Mouse (Mus musculus): ENCODE measurements around the gene Sp1. TPM values are rescaled to one million over a fixed set of nuclear protein-coding genes. Genes with fewer than 3 reads are reported as not detected.

Gene Sp1
- polyA plus RNA-seq, 1 experiment, result 12.6 TPM

DNA sequence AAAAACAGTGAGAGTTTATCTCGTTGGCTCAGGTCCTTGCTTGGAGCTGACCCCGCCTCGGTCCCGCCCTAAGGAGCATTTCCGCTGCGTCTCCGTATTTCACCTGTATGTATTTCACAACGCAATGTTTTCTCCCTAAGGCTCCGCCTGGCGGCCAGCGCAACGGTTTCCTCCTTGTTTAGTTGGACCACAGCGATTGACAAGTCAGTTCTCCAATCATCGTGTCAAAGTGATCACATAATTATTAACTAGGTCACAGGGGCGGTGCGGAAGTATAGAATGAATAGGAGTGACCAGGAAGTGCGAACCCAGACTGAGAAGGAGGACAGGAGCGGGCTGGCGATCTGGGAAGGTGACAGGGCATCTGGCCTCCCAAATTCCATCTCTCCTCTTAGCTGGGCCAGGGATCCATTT, 53.0 kb downstream of the Sp1 start, which contains the start of gene Prr13:
Prr13 (plus strand) TSS at position 125 of the 414 bp plus-strand sequence.
- peak; percentile 95 to 99 for DNase-seq
- WGBS, result under 1% methylated on average over 19 of the region's 19 CpGs
- Histone ChIP-seq H3K4me3 (replicated peaks; ENCODE audit: insufficient read depth, low read depth, low read length) (peak within 1 kb of the TSS; percentile 79), H3K27me3 (ENCODE audit: control insufficient read depth, insufficient read depth, low read length) (no peaks in the 10 kb centered on the region), H3K27ac (ENCODE audit: insufficient read depth, low read length) (peak within 1 kb of the TSS; percentile 27; the same call in 1 of the 2 replicates), H3K4me1 (ENCODE audit: control insufficient read depth, insufficient read depth, low read length) (peaks cover 6% of the 10 kb centered on the region)
- TF ChIP-seq CTCF (IDR thresholded peaks at IDR 0.05; ENCODE audit: borderline replicate concordance, insufficient read depth, low read depth, low read length), result peak; percentile 61; the same call in 1 of the 2 replicates
- TF ChIP-seq POLR2A (IDR thresholded peaks at IDR 0.05; ENCODE audit: borderline replicate concordance, insufficient read depth, low read length), result peak; percentile 86; the same call in 1 of the 2 replicates

- Histone ChIP-seq H3K27ac (ENCODE audit: insufficient read depth, low read length) (peak overlapping the region; percentile 27; the same call in 1 of the 2 replicates), H3K4me1 (ENCODE audit: control insufficient read depth, insufficient read depth, low read length) (peaks cover 6% of the 10 kb centered on the region), H3K27me3 (ENCODE audit: control insufficient read depth, insufficient read depth, low read length) (no peaks in the 10 kb centered on the region), H3K4me3 (replicated peaks; ENCODE audit: insufficient read depth, low read depth, low read length) (peak overlapping the region; percentile 79)
- no peak for TF ChIP-seq POLR2A (IDR thresholded peaks at IDR 0.05; ENCODE audit: borderline replicate concordance, insufficient read depth, low read length)
- TF ChIP-seq CTCF (IDR thresholded peaks at IDR 0.05; ENCODE audit: borderline replicate concordance, insufficient read depth, low read depth, low read length), result no peak
- WGBS, result 18% methylated on average over 6 of the region's 6 CpGs
- no peak for DNase-seq
Observed at GRCm38 (mm10) chr15:102459381-102459780, 53.4 kb downstream of the Sp1 start.

GRCm38 (mm10) chr15:102459847-102460246, 53.9 kb downstream of the Sp1 start:
- 63% methylated on average over 5 of the region's 5 CpGs for WGBS
- TF ChIP-seq CTCF (IDR thresholded peaks at IDR 0.05; ENCODE audit: borderline replicate concordance, insufficient read depth, low read depth, low read length) (no peak), POLR2A (IDR thresholded peaks at IDR 0.05; ENCODE audit: borderline replicate concordance, insufficient read depth, low read length) (no peak)
- Histone ChIP-seq H3K27ac (ENCODE audit: insufficient read depth, low read length) (no peak overlapping the region), H3K4me1 (ENCODE audit: control insufficient read depth, insufficient read depth, low read length) (peaks cover 6% of the 10 kb centered on the region), H3K4me3 (replicated peaks; ENCODE audit: insufficient read depth, low read depth, low read length) (peak overlapping the region; percentile 79), H3K27me3 (ENCODE audit: control insufficient read depth, insufficient read depth, low read length) (no peaks in the 10 kb centered on the region)
- no peak for DNase-seq

DNA sequence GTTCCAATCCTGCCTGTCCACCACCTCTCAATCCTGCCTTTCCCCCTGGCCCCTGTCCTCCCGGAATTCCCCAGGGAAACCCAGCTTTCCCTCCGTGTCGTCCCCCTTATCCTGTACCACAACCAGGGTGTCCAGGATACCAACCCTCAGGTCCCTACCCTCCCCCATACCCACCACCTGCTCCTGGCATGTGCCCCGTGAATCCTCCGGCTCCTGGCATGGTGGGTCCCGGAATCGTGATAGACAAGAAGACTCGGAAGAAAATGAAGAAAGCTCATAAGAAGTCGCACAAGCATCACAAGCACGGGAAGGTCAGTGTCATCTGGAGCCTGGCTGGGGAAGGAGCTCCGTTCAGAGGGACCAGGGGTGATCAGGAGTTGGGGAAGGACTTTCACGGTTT, 54.5 kb downstream of the Sp1 start:
- 38% methylated on average over 12 of the region's 12 CpGs for WGBS
- H3K27ac ChIP-seq (ENCODE audit: insufficient read depth, low read length), result no peak overlapping the region
- peaks cover 6% of the 10 kb centered on the region for H3K4me1 ChIP-seq (ENCODE audit: control insufficient read depth, insufficient read depth, low read length)
- TF ChIP-seq CTCF (IDR thresholded peaks at IDR 0.05; ENCODE audit: borderline replicate concordance, insufficient read depth, low read depth, low read length) (no peak), POLR2A (IDR thresholded peaks at IDR 0.05; ENCODE audit: borderline replicate concordance, insufficient read depth, low read length) (no peak)
- DNase-seq, result peak in 1 of 2 experiments; percentile 31
- peak overlapping the region; percentile 33 for H3K4me3 ChIP-seq (replicated peaks; ENCODE audit: insufficient read depth, low read depth, low read length)
- no peaks in the 10 kb centered on the region for H3K27me3 ChIP-seq (ENCODE audit: control insufficient read depth, insufficient read depth, low read length)

GRCm38 (mm10) chr15:102460971-102461370, 55.0 kb downstream of the Sp1 start:
- Histone ChIP-seq H3K27ac (ENCODE audit: insufficient read depth, low read length) (no peak overlapping the region), H3K4me1 (ENCODE audit: control insufficient read depth, insufficient read depth, low read length) (peaks cover 6% of the 10 kb centered on the region), H3K4me3 (replicated peaks; ENCODE audit: insufficient read depth, low read depth, low read length) (no peak overlapping the region), H3K27me3 (ENCODE audit: control insufficient read depth, insufficient read depth, low read length) (no peaks in the 10 kb centered on the region)
- 64% methylated on average over 4 of the region's 4 CpGs for WGBS
- TF ChIP-seq POLR2A (IDR thresholded peaks at IDR 0.05; ENCODE audit: borderline replicate concordance, insufficient read depth, low read length), result no peak
- no peak for TF ChIP-seq CTCF (IDR thresholded peaks at IDR 0.05; ENCODE audit: borderline replicate concordance, insufficient read depth, low read depth, low read length)
- DNase-seq, result no peak

DNA sequence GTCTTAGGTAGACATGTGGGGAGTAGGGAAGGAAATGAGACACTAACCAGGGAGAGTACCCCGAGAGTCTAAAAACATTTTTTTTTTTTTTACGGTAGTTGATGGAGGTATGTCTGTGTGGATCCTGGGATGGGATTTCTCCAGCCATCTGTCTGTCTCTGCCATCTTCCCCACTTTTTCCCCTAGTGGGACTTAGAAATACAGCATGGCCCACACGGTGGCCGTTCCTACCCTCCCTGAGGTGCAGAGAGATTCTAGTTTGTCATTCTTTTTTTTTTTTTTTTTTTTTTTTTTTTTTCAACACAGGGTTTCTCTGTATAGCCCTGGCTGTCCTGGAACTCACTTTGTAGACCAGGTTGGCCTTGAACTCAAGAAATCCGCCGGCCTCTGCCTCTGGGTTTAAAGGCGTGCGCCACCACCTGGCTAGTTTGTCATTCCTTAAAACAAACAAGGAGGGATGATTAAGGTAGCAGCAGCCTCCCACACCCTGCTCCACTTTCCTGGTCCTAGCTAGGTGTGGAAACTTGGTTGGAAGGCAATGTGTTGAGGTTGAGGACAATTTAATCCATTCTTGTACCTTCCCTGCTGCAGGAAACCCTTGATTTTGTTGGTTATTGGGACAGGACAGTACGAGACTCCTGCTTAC, 55.6 kb downstream of the Sp1 start:
- TF ChIP-seq CTCF (IDR thresholded peaks at IDR 0.05; ENCODE audit: borderline replicate concordance, insufficient read depth, low read depth, low read length) (no peak), POLR2A (IDR thresholded peaks at IDR 0.05; ENCODE audit: borderline replicate concordance, insufficient read depth, low read length) (no peak)
- Histone ChIP-seq H3K27ac (ENCODE audit: insufficient read depth, low read length) (no peak overlapping the region), H3K4me1 (ENCODE audit: control insufficient read depth, insufficient read depth, low read length) (peaks cover 6% of the 10 kb centered on the region), H3K27me3 (ENCODE audit: control insufficient read depth, insufficient read depth, low read length) (no peaks in the 10 kb centered on the region), H3K4me3 (replicated peaks; ENCODE audit: insufficient read depth, low read depth, low read length) (no peak overlapping the region)
- no peak for DNase-seq
- 86% methylated on average over 9 of the region's 9 CpGs for WGBS

GRCm38 (mm10) chr15:102463666-102464065, 57.7 kb downstream of the Sp1 start:
- Histone ChIP-seq H3K4me1 (ENCODE audit: control insufficient read depth, insufficient read depth, low read length) (peaks cover 6% of the 10 kb centered on the region), H3K4me3 (replicated peaks; ENCODE audit: insufficient read depth, low read depth, low read length) (no peak overlapping the region), H3K27ac (ENCODE audit: insufficient read depth, low read length) (no peak overlapping the region), H3K27me3 (ENCODE audit: control insufficient read depth, insufficient read depth, low read length) (no peaks in the 10 kb centered on the region)
- TF ChIP-seq POLR2A (IDR thresholded peaks at IDR 0.05; ENCODE audit: borderline replicate concordance, insufficient read depth, low read length) (no peak), CTCF (IDR thresholded peaks at IDR 0.05; ENCODE audit: borderline replicate concordance, insufficient read depth, low read depth, low read length) (no peak)
- no peak for DNase-seq
